Mouse (Mus musculus) ES-E14 (cell line): ENCODE measurements at regions not wholly inside any gene's neighbourhood (a gene's known extent, or its start where the extent isn't known, plus 50 kb on each side); places are given as distances from the start of the nearest gene placed in this dataset.

Experiments used
- HCFC1 ChIP-seq: IDR thresholded peaks from 2 replicates; pipeline ENCODE4 v1.6.1; 2012; ENCODE audit warnings: low read length, inconsistent platforms, borderline replicate concordance; ENCODE audit not compliant: insufficient read depth
- MAFK ChIP-seq: IDR thresholded peaks from 2 replicates; pipeline ENCODE4 v1.6.1; 2014; ENCODE audit warnings: mild to moderate bottlenecking, low read depth, low read length, inconsistent platforms; ENCODE audit not compliant: insufficient read depth

GRCm38 (mm10) chr12:107759911-107760310 lies 243.5 kb downstream of the Bcl11b start:
- no peak for TF ChIP-seq HCFC1
- no peak for TF ChIP-seq MAFK
